Comparison of ENCODE assay signal across 14 mouse cellular contexts in genomic region chr1:132727548-132727947, GRCm38 (mm10). TPM values are rescaled to one million over a fixed set of nuclear protein-coding genes. Genes with fewer than 3 reads are reported as not detected.
A peak's percentile ranks its signal among the peaks of the same experiment; 100 is the strongest.
DNase-seq lines count a peak whose midpoint lies in the region; ATAC-seq lines count a peak whose summit lies in the region.
"Had no signal": no experiment of that assay in that cellular context is flagged by ENCODE, and none has a peak within 500 bp of the region (broad histone marks: within the 10 kb centered on the region; RNA-seq: fewer than 3 reads in every experiment).

No protein-coding gene starts in this region.

- H3K4me3 ChIP-seq in forebrain, embryonic 12.5 days (replicated peaks) = no peak overlapping the region
- H3K4me3 ChIP-seq in forebrain, embryonic 16.5 days (replicated peaks; ENCODE audit: low read length) = no peak overlapping the region
- no peak overlapping the region for H3K4me3 ChIP-seq in neural tube, embryonic 12.5 days

- H3K27me3 ChIP-seq in forebrain, embryonic 12.5 days = no peaks in the 10 kb centered on the region
- H3K27me3 ChIP-seq in forebrain, embryonic 16.5 days (replicated peaks; ENCODE audit: control insufficient read depth, insufficient read depth, low read length) = no peaks in the 10 kb centered on the region
- H3K27me3 ChIP-seq in neural tube, embryonic 12.5 days (replicated peaks) = no peaks in the 10 kb centered on the region

- 35% methylated on average over 2 of the region's 2 CpGs for WGBS in forebrain, embryonic 12.5 days
- WGBS in forebrain, embryonic 16.5 days = 10% methylated on average over 2 of the region's 2 CpGs
- WGBS in neural tube, embryonic 12.5 days = 22% methylated on average over 2 of the region's 2 CpGs

- H3K9ac ChIP-seq in forebrain, embryonic 12.5 days = no peak overlapping the region
- H3K9ac ChIP-seq in forebrain, embryonic 16.5 days (replicated peaks; ENCODE audit: low read depth, low read length) = no peak overlapping the region
- H3K9ac ChIP-seq in neural tube, embryonic 12.5 days = no peak overlapping the region

- H3K9me3 ChIP-seq in forebrain, embryonic 12.5 days = no peaks in the 10 kb centered on the region
- no peaks in the 10 kb centered on the region for H3K9me3 ChIP-seq in forebrain, embryonic 16.5 days (ENCODE audit: control insufficient read depth, low read length)
- H3K9me3 ChIP-seq in neural tube, embryonic 12.5 days = no peaks in the 10 kb centered on the region

- DNase-seq in neural tube, embryonic 10.5 days (ENCODE audit: extremely low spot score, low spot score) = no peak
- peak; percentile 68 to 75 for DNase-seq in layer of hippocampus, postnatal 36 days
- DNase-seq in gastrocnemius, adult 8-10 months (ENCODE audit: low spot score in 2 of 2) = no peak
- DNase-seq in thymus, postnatal 36 days = no peak
- DNase-seq in adrenal gland, adult 8-10 months = no peak
- DNase-seq: adrenal gland, postnatal 10 days; heart, postnatal 10 days; kidney, adult 11 months had no signal

- 0 out of 2 replicates have a peak overlapping the region, but pooled peaks have one; percentile 8 for H3K27ac ChIP-seq in forebrain, embryonic 12.5 days
- no peak overlapping the region for H3K27ac ChIP-seq in forebrain, embryonic 16.5 days (ENCODE audit: low read length)
- H3K27ac ChIP-seq in neural tube, embryonic 12.5 days = no peak overlapping the region
- H3K27ac ChIP-seq: macrophage had no signal

- no peaks in the 10 kb centered on the region for H3K36me3 ChIP-seq in forebrain, embryonic 12.5 days (replicated peaks)
- no peaks in the 10 kb centered on the region for H3K36me3 ChIP-seq in forebrain, embryonic 16.5 days (ENCODE audit: control insufficient read depth, insufficient read depth)
- no peaks in the 10 kb centered on the region for H3K36me3 ChIP-seq in neural tube, embryonic 12.5 days

- H3K4me1 ChIP-seq in forebrain, embryonic 12.5 days = peaks cover 30% of the 10 kb centered on the region
- peaks cover 24% of the 10 kb centered on the region for H3K4me1 ChIP-seq in forebrain, embryonic 16.5 days (replicated peaks; ENCODE audit: control insufficient read depth, insufficient read depth, low read length)
- peaks cover 22% of the 10 kb centered on the region for H3K4me1 ChIP-seq in neural tube, embryonic 12.5 days

- no peak overlapping the region for H3K4me2 ChIP-seq in forebrain, embryonic 12.5 days
- no peak overlapping the region for H3K4me2 ChIP-seq in forebrain, embryonic 16.5 days (ENCODE audit: low read length)
- H3K4me2 ChIP-seq in neural tube, embryonic 12.5 days (replicated peaks) = no peak overlapping the region
- H3K4me2 ChIP-seq: liver, embryonic 11.5 days had no signal

- no peak for ATAC-seq in forebrain, embryonic 12.5 days (ENCODE audit: low FRiP score)
- no peak for ATAC-seq in forebrain, embryonic 16.5 days
- 0 out of 2 replicates have a peak, but pooled peaks have one; percentile 46 for ATAC-seq in neural tube, embryonic 12.5 days (ENCODE audit: low FRiP score, low read depth)

RNA-seq across cellular contexts. Expression of gene Nfasc, which starts 14.0 kb away (rescaled TPM):
- polyA plus RNA-seq in forebrain, embryonic 12.5 days (2016; fragmentation: Nextera tagmentation; extraction: Ambion mirVana) = 31.9 and 35.5 TPM in 2 replicates
- polyA plus RNA-seq in forebrain, embryonic 16.5 days (2015; fragmentation: Nextera tagmentation; extraction: Ambion mirVana) = 49.3 and 61.8 TPM in 2 replicates
- polyA plus RNA-seq in neural tube, embryonic 12.5 days (2016; fragmentation: Nextera tagmentation; extraction: Ambion mirVana) = 37.3 and 42.3 TPM in 2 replicates
- total RNA-seq in layer of hippocampus, postnatal 36 days (2021) = 100 to 1,000 TPM; 174 to 193 TPM
- total RNA-seq in gastrocnemius, adult 8-10 months (2022) = under 1 TPM; 0.10 to 0.72 (median 0.22) TPM
- total RNA-seq in adrenal gland, adult 8-10 months (2022) = 10 to 100 TPM in 1 of 4 experiments, 1 to 10 TPM in 3; 3.9 to 12.0 (median 7.8) TPM
- polyA plus RNA-seq: C2C12, macrophage had no signal

Comparison
In these comparisons a context has a peak if more than half of its experiments do, and no peak if none do; other contexts are left out.
1. DNase-seq: peak in layer of hippocampus, postnatal 36 days (2 of 2); none in neural tube, embryonic 10.5 days (single experiment), gastrocnemius, adult 8-10 months (0 of 2), thymus, postnatal 36 days (0 of 2) and adrenal gland, adult 8-10 months (single experiment).
2. RNA of gene Nfasc, which starts 14.0 kb away (total RNA-seq): 174 to 193 TPM in layer of hippocampus, postnatal 36 days; 3.9 to 12.0 TPM in adrenal gland, adult 8-10 months and 0.10 to 0.72 TPM in gastrocnemius, adult 8-10 months; every median in the first group is over 10 times any median in the second.